Mouse (Mus musculus) brain, embryonic 14.5 days (tissue): Measurements from ENCODE around the gene Rack1.

Experiments used
- CTCF ChIP-seq: fragments of 200-500 bp; IDR thresholded peaks from 2 replicates; pipeline ENCODE4 v1.5.1; 2012; ENCODE audit warnings: inconsistent platforms, mild to moderate bottlenecking, moderate library complexity, borderline replicate concordance; ENCODE audit not compliant: insufficient read depth, insufficient read length; ENCODE audit errors: extremely low read depth
- POLR2A ChIP-seq: fragments of 200-500 bp; IDR thresholded peaks from 2 replicates; pipeline ENCODE4 v1.6.1; 2012; ENCODE audit warnings: mild to moderate bottlenecking, inconsistent platforms, borderline replicate concordance; ENCODE audit not compliant: poor library complexity, insufficient read depth, insufficient read length, severe bottlenecking; ENCODE audit errors: extremely low read depth

DNA sequence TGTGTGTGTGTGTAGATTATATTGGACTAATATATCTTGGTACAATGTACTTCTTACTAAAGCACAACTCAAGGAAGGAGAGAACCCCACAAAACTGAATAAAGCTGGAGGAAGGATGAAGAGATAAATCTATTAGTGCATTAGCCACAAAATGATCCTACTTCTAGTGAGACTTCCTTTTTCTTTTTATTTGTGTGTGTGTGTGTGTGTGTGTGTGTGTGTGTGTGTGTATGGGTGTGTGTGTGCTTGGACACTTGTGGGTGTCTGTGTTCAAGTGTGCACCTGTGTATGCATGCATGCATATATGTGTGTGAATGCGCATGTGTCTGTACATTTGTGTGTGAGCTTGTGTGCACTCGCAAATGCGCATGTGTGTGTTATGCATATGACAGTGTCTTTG lies 6.9 kb upstream of the Rack1 start:
- TF ChIP-seq CTCF (no peak), POLR2A (no peak)
